Mouse (Mus musculus) bone marrow, adult 2 months (tissue): ENCODE measurements around the gene Ctnna2.

Source experiments
- CTCF ChIP-seq: fragments of 200-500 bp; IDR thresholded peaks from 2 replicates; pipeline ENCODE4 v1.5.1; 2011; ENCODE audit warnings: low read length, control low read depth; ENCODE audit not compliant: control insufficient read depth, insufficient read depth
- POLR2A ChIP-seq: fragments of 200-500 bp; IDR thresholded peaks from 2 replicates; pipeline ENCODE4 v1.6.1; 2011; ENCODE audit warnings: low read depth, mild to moderate bottlenecking, control low read depth, low read length, borderline replicate concordance; ENCODE audit not compliant: control insufficient read depth

DNA sequence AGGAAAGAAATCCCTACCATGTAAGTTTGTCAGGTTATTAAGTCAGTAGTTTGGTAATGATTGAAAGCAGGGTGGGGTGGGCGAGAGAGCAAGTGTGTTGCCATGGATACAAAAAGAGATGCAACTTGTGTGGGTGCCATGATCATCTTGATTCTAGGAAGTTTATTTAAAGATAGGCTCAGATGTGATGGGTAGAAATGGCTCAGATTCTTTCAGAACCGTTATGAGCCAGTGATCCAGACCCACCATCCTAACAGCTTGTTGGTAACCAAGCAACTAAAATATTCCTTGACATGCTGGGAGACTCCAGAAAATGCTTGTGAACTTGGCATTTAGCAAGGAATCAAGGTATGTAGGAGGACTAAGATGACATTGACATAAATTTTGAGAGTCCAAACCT is 521.6 kb downstream of the Ctnna2 start:
- no peak for TF ChIP-seq POLR2A
- no peak for TF ChIP-seq CTCF
